Mouse (Mus musculus) liver, embryonic 18 days (tissue): ENCODE data around the gene Uspl1. TPM values are rescaled to one million over a fixed set of nuclear protein-coding genes. Genes with fewer than 3 reads are reported as not detected.

Experiments
- polyA plus RNA-seq: library from polyadenylated mRNA; depleted of rRNA; stranded (reverse); fragments of >200 nt; gene quantifications from 2 replicates; pipeline ENCODE4 v1.2.3, GENCODE M21; 2012; rRNA removed

Gene Uspl1
- 6.8 and 7.2 TPM in 2 replicates for polyA plus RNA-seq

GRCm38 (mm10) chr5:149184104-149184843 is at the start of gene Uspl1, which contains the start of gene Hmgb1:
Uspl1 (plus strand) TSS chr5:149184350.
Hmgb1 (minus strand) TSS chr5:149184489.

GRCm38 (mm10) chr5:149264405-149264804 is 80.3 kb downstream of the Uspl1 start, which contains the start of gene Alox5ap:
Alox5ap (plus strand) TSS chr5:149264767.

Other genes with a start within 250 kb of the Uspl1 start
- not detected in 2 replicates for gene Gm42791, start 189.2 kb upstream of the Uspl1 start, polyA plus RNA-seq
- gene Hmgb1, start 139 bp downstream of the Uspl1 start, polyA plus RNA-seq: 132 and 135 TPM in 2 replicates
- gene Alox5ap, start 80.4 kb downstream of the Uspl1 start, polyA plus RNA-seq: 79.1 and 97.0 TPM in 2 replicates
- 0.32 and 0.35 TPM in 2 replicates for gene Medag, start 227.4 kb downstream of the Uspl1 start, polyA plus RNA-seq